Comparison of ENCODE assay signal across 8 mouse cellular contexts in the genomic region with DNA sequence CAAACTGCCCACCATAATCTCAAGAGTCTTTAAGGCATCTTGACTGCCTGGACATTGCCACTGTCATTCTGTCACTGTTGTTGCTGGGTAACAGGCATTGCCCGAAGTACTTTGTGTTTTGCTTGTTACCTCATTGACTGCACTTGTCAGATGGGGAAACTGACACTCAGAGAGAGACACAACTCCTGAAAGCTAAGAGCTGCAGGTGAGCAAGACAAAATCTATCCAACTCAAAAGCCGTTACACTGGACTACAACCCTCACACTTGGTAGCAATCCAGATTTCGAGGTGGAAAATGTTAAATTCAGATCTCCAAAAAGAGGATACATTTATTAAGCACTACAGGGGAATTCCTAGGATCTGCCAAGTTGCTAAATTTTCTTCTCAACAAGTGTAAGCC. TPM values are rescaled to one million over a fixed set of nuclear protein-coding genes. Genes with fewer than 3 reads are reported as not detected.
A peak's percentile ranks its signal among the peaks of the same experiment; 100 is the strongest.
DNase-seq lines count a peak whose midpoint lies in the region; ATAC-seq and TF ChIP-seq lines count a peak whose summit lies in the region.

No protein-coding gene starts in this region.

- H3K4me2 ChIP-seq in limb, embryonic 12.5 days = peak overlapping the region; percentile 65; the same call in 1 of the 2 replicates
- peak overlapping the region; percentile 64; the same call in 1 of the 2 replicates for H3K4me2 ChIP-seq in midbrain, embryonic 15.5 days

- H3K9ac ChIP-seq in limb, embryonic 12.5 days (replicated peaks) = no peak overlapping the region
- no peak overlapping the region for H3K9ac ChIP-seq in midbrain, embryonic 15.5 days

- ATAC-seq in limb, embryonic 12.5 days (ENCODE audit: insufficient number of reproducible peaks, insufficient read depth, low FRiP score, low TSS enrichment, low read depth) = no peak
- ATAC-seq in midbrain, embryonic 15.5 days (replicated peaks) = no peak
- ATAC-seq in inflammation-experienced regulatory T-cells, adult 6 months = no peak

- peak; percentile 51 for DNase-seq in heart, adult 11 months
- no peak for DNase-seq in heart, adult 9 months (ENCODE audit: low spot score in 2 of 2)
- no peak for DNase-seq in limb, embryonic 10.5 days (ENCODE audit: low spot score)
- DNase-seq in ovary, postnatal 36 days (ENCODE audit: low spot score) = no peak

- no peak overlapping the region for H3K4me3 ChIP-seq in limb, embryonic 12.5 days (replicated peaks)
- no peak overlapping the region for H3K4me3 ChIP-seq in limb, embryonic 10.5 days
- H3K4me3 ChIP-seq in cortical plate, adult 2 months (ENCODE audit: insufficient read depth, low read length) = peak overlapping the region; percentile 54; the same call in 1 of the 2 replicates
- no peak overlapping the region for H3K4me3 ChIP-seq in midbrain, embryonic 15.5 days

- no peak for TF ChIP-seq POLR2A in cortical plate, adult 2 months (IDR thresholded peaks at IDR 0.05; ENCODE audit: extremely low read depth, insufficient read depth, low read length)

- H3K4me1 ChIP-seq in limb, embryonic 12.5 days (replicated peaks) = peaks cover 9% of the 10 kb centered on the region
- peaks cover 12% of the 10 kb centered on the region for H3K4me1 ChIP-seq in limb, embryonic 10.5 days
- peaks cover 4% of the 10 kb centered on the region; the same call in 1 of the 2 replicates for H3K4me1 ChIP-seq in cortical plate, adult 2 months (ENCODE audit: control insufficient read depth, insufficient read depth, low read length)
- peaks cover 13% of the 10 kb centered on the region for H3K4me1 ChIP-seq in midbrain, embryonic 15.5 days

- 0 out of 2 replicates have a peak, but pooled peaks cover 5% of the 10 kb centered on the region for H3K27me3 ChIP-seq in limb, embryonic 12.5 days
- no peaks in the 10 kb centered on the region for H3K27me3 ChIP-seq in limb, embryonic 10.5 days (ENCODE audit: low read depth, poor library complexity, severe bottlenecking)
- H3K27me3 ChIP-seq in midbrain, embryonic 15.5 days (replicated peaks) = no peaks in the 10 kb centered on the region

- no peaks in the 10 kb centered on the region for H3K36me3 ChIP-seq in limb, embryonic 12.5 days
- H3K36me3 ChIP-seq in limb, embryonic 10.5 days = no peaks in the 10 kb centered on the region
- H3K36me3 ChIP-seq in midbrain, embryonic 15.5 days (replicated peaks) = no peaks in the 10 kb centered on the region

- H3K27ac ChIP-seq in limb, embryonic 12.5 days = no peak overlapping the region
- H3K27ac ChIP-seq in limb, embryonic 10.5 days = no peak overlapping the region
- H3K27ac ChIP-seq in cortical plate, adult 2 months (ENCODE audit: insufficient read depth, low read length) = no peak overlapping the region
- no peak overlapping the region for H3K27ac ChIP-seq in midbrain, embryonic 15.5 days

- 75% methylated on average over 3 of the region's 3 CpGs for WGBS in limb, embryonic 12.5 days
- 88% methylated on average over 3 of the region's 3 CpGs for WGBS in limb, embryonic 10.5 days
- 76% methylated on average over 3 of the region's 3 CpGs for WGBS in midbrain, embryonic 15.5 days

- no peak for TF ChIP-seq CTCF in cortical plate, adult 2 months (IDR thresholded peaks at IDR 0.05; ENCODE audit: extremely low read depth, insufficient read depth, low read length)

- no peaks in the 10 kb centered on the region for H3K9me3 ChIP-seq in limb, embryonic 12.5 days
- no peaks in the 10 kb centered on the region for H3K9me3 ChIP-seq in limb, embryonic 10.5 days (replicated peaks)
- H3K9me3 ChIP-seq in midbrain, embryonic 15.5 days = no peaks in the 10 kb centered on the region

RNA-seq across cellular contexts. Expression of a gene that starts 0.6 kb away (rescaled TPM):
- polyA plus RNA-seq in limb, embryonic 12.5 days (2016; fragmentation: Nextera tagmentation; extraction: Ambion mirVana) = 13.9 and 16.7 TPM in 2 replicates
- polyA plus RNA-seq in limb, embryonic 10.5 days (2016; fragmentation: Nextera tagmentation; extraction: Ambion mirVana) = 12.2 and 13.9 TPM in 2 replicates
- 24.7 and 25.6 TPM in 2 replicates for polyA plus RNA-seq in cortical plate, adult 2 months (2012; rRNA removed)
- 14.0 and 14.2 TPM in 2 replicates for polyA plus RNA-seq in midbrain, embryonic 15.5 days (2015; fragmentation: Nextera tagmentation; extraction: Ambion mirVana)
- polyA plus RNA-seq in inflammation-experienced regulatory T-cells, adult 6 months (2017; shearing (Covaris generic)) = 10 to 100 TPM in 2 of 3 experiments, 1 to 10 TPM in 1; 8.9 to 12.3 (median 10.5) TPM
